Mouse (Mus musculus): ENCODE results near the gene B4galt4. TPM values are rescaled to one million over a fixed set of nuclear protein-coding genes. Genes with fewer than 3 reads are reported as not detected.

B4galt4 gene
- total RNA-seq (2023): under 1 TPM; 0.53 to 0.87 TPM

GRCm38 (mm10) chr16:38742113-38742658 lies at the start of gene B4galt4:
Gene B4galt4, plus strand, starts transcription at chr16:38742264.

GRCm38 (mm10) chr16:38712581-38713403 lies 29.3 kb upstream of the B4galt4 start, which contains the start of gene Arhgap31:
Gene Arhgap31, minus strand, starts transcription at chr16:38713274.

GRCm38 (mm10) chr16:38800091-38800490 lies 58.0 kb downstream of the B4galt4 start, which contains the start of gene Upk1b:
Gene Upk1b, minus strand, starts transcription at chr16:38800328.

Other genes starting within 250 kb of the B4galt4 start
- gene Timmdc1, start 219.6 kb upstream of the B4galt4 start, total RNA-seq (2023): 10 to 100 TPM; 19.0 to 24.8 TPM
- 10 to 100 TPM; 25.9 to 28.9 TPM for gene Poglut1, start 192.0 kb upstream of the B4galt4 start, total RNA-seq (2023)
- 10 to 100 TPM; 41.2 to 45.7 TPM for gene Tmem39a, start 183.6 kb upstream of the B4galt4 start, total RNA-seq (2023)
- 10 to 100 TPM; 12.0 to 14.8 TPM for gene Arhgap31, start 29.0 kb upstream of the B4galt4 start, total RNA-seq (2023)
- not detected for gene Upk1b, start 58.1 kb downstream of the B4galt4 start, total RNA-seq (2023)
- not detected for gene 4930435E12Rik, start 86.5 kb downstream of the B4galt4 start, total RNA-seq (2023)
- gene Igsf11, start 150.4 kb downstream of the B4galt4 start, total RNA-seq (2023): not detected